Mouse (Mus musculus): ENCODE results near the gene Cd48.
"Not testable (repeated sequence)": the region's sequence is repeated elsewhere in the genome, so short reads cannot be mapped to it uniquely, and the experiment has no call there.

Gene Cd48

GRCm38 (mm10) chr1:171693918-171694317 lies 12.1 kb downstream of the Cd48 start:
- no peak for DNase-seq (ENCODE audit: low read depth, low spot score)

DNA sequence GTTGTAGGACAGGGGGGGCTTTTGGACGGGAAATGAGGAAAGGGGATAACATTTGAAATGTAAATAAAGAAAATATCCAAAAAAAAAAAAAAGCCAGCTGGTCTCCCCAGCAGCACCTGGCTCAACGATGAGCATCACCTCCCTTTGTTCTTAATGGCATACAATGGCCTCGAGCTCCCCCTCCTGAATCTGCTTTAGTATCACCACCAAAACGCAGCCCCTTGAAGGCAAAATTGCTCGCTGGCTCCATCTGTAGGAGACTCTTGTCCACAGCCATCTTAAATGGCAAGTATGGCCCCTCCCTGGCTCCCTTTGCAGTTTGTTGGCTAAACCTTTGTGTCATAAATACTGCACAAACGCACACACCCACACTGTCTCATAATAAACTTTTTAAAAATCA lies 17.2 kb downstream of the Cd48 start:
- no peak for DNase-seq (ENCODE audit: low read depth, low spot score)

- not testable (repeated sequence) for DNase-seq (ENCODE audit: low read depth, low spot score)
These were observed 31.9 kb downstream of the Cd48 start for GRCm38 (mm10) chr1:171713736-171714135.

GRCm38 (mm10) chr1:171715434-171715833 lies 33.6 kb downstream of the Cd48 start:
- DNase-seq (ENCODE audit: low read depth, low spot score): no peak

DNA sequence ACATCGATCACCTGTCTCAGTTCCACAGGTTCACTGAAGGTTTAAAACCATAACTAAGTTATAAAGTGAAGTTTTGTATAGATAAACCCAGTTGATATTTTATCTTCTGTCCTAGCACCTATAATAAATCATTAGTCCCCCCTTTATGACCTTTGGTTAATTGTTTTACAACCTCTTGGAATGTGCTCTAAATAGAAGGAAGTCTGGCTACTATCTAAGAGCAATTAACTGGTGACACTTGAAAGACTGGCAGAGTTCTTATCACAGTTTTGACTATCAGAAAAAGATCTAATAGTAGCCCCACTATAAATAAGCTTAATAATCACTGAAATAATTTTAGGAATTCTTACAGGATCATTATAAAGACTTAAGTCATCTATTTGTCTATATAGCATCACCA lies 34.4 kb downstream of the Cd48 start:
- DNase-seq (ENCODE audit: low read depth, low spot score): no peak

DNA sequence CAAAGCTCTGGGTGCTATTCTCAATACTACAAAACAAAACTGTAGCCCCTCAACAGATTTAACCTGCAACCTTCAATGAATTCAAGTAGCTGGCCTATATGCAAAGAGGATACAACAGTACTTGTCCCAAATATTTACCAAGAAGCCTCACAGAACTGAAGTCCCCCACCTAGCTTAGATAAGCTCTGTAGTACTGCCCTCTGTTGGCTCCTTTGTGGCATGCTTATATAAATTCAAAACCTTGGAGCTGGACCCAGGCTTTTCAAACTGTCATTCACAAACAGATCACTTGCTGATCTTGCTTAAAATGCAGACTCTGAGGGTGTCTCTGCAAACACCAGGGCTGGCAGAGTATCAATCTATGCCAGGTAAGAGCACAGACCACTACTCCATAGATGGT lies 49.4 kb downstream of the Cd48 start:
- no peak for DNase-seq (ENCODE audit: low read depth, low spot score)

- DNase-seq (ENCODE audit: low read depth, low spot score): no peak
These were observed 53.1 kb downstream of the Cd48 start for GRCm38 (mm10) chr1:171734898-171735297.

GRCm38 (mm10) chr1:171748127-171748969 lies 66.5 kb downstream of the Cd48 start:
- no peak for DNase-seq (ENCODE audit: low read depth, low spot score)
